Mouse (Mus musculus): Measurements from ENCODE around the gene Vdac1.

DNA sequence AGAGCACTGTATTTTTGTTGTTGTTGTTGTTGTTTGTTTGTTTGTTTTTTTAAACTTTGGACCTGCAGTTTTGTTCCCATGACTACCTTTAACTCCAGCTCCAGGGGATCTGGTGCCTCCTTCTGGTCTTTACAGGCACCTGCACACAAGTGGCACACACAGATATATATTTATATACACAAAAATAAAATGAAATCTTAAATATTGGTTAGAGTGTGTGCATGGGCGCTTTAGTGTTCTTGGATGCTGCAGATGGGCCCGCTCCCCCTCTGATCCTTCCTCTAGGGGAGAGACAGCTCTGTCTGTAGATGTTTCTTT is 9.4 kb downstream of the Vdac1 start:
- no peak for TF ChIP-seq CTCF (IDR thresholded peaks at IDR 0.05; ENCODE audit: extremely low read depth, insufficient read length, insufficient replicate concordance, low read depth, low read length)
- TF ChIP-seq POLR2A (IDR thresholded peaks at IDR 0.05; ENCODE audit: low read depth, low read length), result no peak
